Mouse (Mus musculus) heart, embryonic 16.5 days (tissue): ENCODE results near the gene Scrg1. TPM values are rescaled to one million over a fixed set of nuclear protein-coding genes. Genes with fewer than 3 reads are reported as not detected.
"Not testable (repeated sequence)": the region's sequence is repeated elsewhere in the genome, so short reads cannot be mapped to it uniquely, and the experiment has no call there.

Source experiments
- ATAC-seq: fragments of 200-750 bp; cut with Nextera tagmentation; replicated peaks from 2 replicates; pipeline ENCODE4 v1.8.0; 2017; ENCODE audit warnings: moderate number of reproducible peaks; ENCODE audit not compliant: insufficient read depth, low FRiP score; ENCODE audit errors: extremely low read depth
- H3K27ac ChIP-seq: fragments of 300-500 bp; sonication (generic); 2 replicates; pipeline ENCODE4 v1.5.1; 2014; ENCODE audit warnings: mild to moderate bottlenecking, low read length, control low read depth, moderate library complexity
- H3K27me3 ChIP-seq: fragments of 300-500 bp; sonication (generic); 2 replicates; pipeline ENCODE4 v1.6.1; 2014; ENCODE audit warnings: low read length, mixed read lengths; ENCODE audit not compliant: control insufficient read depth, insufficient read depth
- H3K36me3 ChIP-seq: fragments of 300-500 bp; sonication (generic); 2 replicates; pipeline ENCODE4 v1.6.1; 2014; ENCODE audit not compliant: control insufficient read depth, insufficient read depth
- H3K4me1 ChIP-seq: fragments of 300-500 bp; sonication (generic); 2 replicates; pipeline ENCODE4 v1.6.1; 2014; ENCODE audit warnings: low read length, mixed read lengths; ENCODE audit not compliant: control insufficient read depth, insufficient read depth
- H3K4me2 ChIP-seq: fragments of 300-500 bp; sonication (generic); 2 replicates; pipeline ENCODE4 v1.6.1; 2014; ENCODE audit warnings: low read depth, mild to moderate bottlenecking, control low read depth, low read length
- H3K4me3 ChIP-seq: fragments of 300-500 bp; sonication (generic); 2 replicates; pipeline ENCODE4 v1.5.1; 2014; ENCODE audit warnings: mild to moderate bottlenecking, control low read depth, low read length
- H3K9ac ChIP-seq: fragments of 300-500 bp; sonication (generic); 2 replicates; pipeline ENCODE4 v1.6.1; 2014; ENCODE audit warnings: low read length, control low read depth
- H3K9me3 ChIP-seq: fragments of 300-500 bp; sonication (generic); replicated peaks from 2 replicates; pipeline ENCODE4 v1.6.1; 2016; ENCODE audit warnings: low read length; ENCODE audit not compliant: control insufficient read depth
- WGBS: fragments of 180-500 bp; shearing (Covaris S2); extraction: QIAGEN DNeasy Blood & Tissue Kit; methylation state at CpG from one replicate; pipeline ENCODE4 v1.1.7; 2014; 5-methylcytosine and 5-hydroxymethylcytosine counted together
- polyA plus RNA-seq: library from polyadenylated mRNA; unstranded; fragments of >200 nt; fragmentation: Nextera tagmentation; extraction: Ambion mirVana; gene quantifications from 2 replicates; pipeline ENCODE4 v1.2.1, GENCODE M21; 2015

Gene Scrg1
- polyA plus RNA-seq, 1 experiment from 2014 or later, result 1.3 TPM

- Histone ChIP-seq H3K9ac (peak overlapping the region; percentile 79), H3K27me3 (no peaks in the 10 kb centered on the region), H3K4me2 (peak overlapping the region; percentile 72), H3K36me3 (peaks cover 3% of the 10 kb centered on the region; the same call in 1 of the 2 replicates), H3K4me1 (peaks cover 12% of the 10 kb centered on the region), H3K9me3 (no peaks in the 10 kb centered on the region), H3K4me3 (peak overlapping the region; percentile 99), H3K27ac (peak overlapping the region; percentile 95)
- WGBS, result under 1% methylated on average over 25 of the region's 25 CpGs
- ATAC-seq, result peak; percentile 49
Observed at GRCm38 (mm10) chr8:57488312-57488765, 32.6 kb downstream of the Scrg1 start.

- Histone ChIP-seq H3K4me1 (peaks cover 12% of the 10 kb centered on the region), H3K4me2 (no peak overlapping the region), H3K9me3 (no peaks in the 10 kb centered on the region), H3K4me3 (no peak overlapping the region), H3K36me3 (0 out of 2 replicates have a peak, but pooled peaks cover 3% of the 10 kb centered on the region), H3K27ac (peak overlapping the region; percentile 95), H3K27me3 (no peaks in the 10 kb centered on the region), H3K9ac (0 out of 2 replicates have a peak overlapping the region, but pooled peaks have one; percentile 34)
- ATAC-seq, result no peak
- 96% methylated on average over 1 of the region's 1 CpGs for WGBS
Observed at GRCm38 (mm10) chr8:57489366-57489765, 33.6 kb downstream of the Scrg1 start.

DNA sequence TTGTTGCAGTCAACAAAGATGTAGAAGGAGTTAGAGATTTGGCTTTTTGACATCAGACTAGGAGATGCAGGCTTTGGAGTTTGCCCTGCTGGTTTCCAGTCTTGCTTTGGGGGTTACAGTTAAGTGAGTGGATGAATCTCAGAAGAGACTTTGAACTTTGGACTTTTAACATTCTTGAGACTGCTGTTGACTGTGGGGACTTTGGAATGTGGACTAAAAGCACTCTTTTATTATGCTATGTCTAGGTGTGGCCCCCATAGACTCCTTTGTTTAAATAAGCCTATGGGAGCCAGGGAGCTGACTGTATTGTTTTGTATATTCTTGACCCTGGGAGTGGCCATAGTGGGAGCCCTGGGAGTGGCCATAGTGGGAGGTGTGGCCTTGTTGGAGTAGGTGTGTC is 34.2 kb downstream of the Scrg1 start:
- Histone ChIP-seq H3K36me3 (0 out of 2 replicates have a peak, but pooled peaks cover 3% of the 10 kb centered on the region), H3K9me3 (no peaks in the 10 kb centered on the region), H3K4me1 (peaks cover 12% of the 10 kb centered on the region), H3K27ac (no peak overlapping the region), H3K4me2 (no peak overlapping the region), H3K4me3 (no peak overlapping the region), H3K9ac (no peak overlapping the region), H3K27me3 (no peaks in the 10 kb centered on the region)
- no peak for ATAC-seq

DNA sequence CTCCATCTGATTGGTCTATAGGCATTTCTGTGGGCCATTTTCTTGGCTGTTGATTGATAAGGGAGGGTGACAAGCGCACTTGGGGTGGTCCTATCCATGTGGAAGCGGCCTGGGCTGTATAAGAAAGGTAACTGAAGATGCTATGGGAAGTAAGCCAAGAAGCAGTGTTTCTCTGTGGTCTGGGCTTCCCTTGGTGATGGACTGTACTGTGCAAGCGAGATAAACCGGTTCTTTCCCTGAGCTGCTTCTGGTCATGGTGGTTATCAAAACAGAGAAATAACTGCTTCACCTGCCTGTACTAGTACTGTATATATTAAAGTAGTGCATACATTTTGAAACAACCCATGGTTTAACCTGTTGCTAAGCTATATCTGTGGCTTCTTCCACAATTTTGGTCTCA is 36.1 kb downstream of the Scrg1 start:
- no peak overlapping the region for H3K4me3 ChIP-seq
- no peak overlapping the region for H3K4me2 ChIP-seq
- no peak overlapping the region for H3K27ac ChIP-seq
- 86% methylated on average over 4 of the region's 4 CpGs for WGBS
- no peaks in the 10 kb centered on the region for H3K27me3 ChIP-seq
- H3K9me3 ChIP-seq, result no peaks in the 10 kb centered on the region
- H3K36me3 ChIP-seq, result 0 out of 2 replicates have a peak, but pooled peaks cover 3% of the 10 kb centered on the region
- peaks cover 5% of the 10 kb centered on the region for H3K4me1 ChIP-seq
- ATAC-seq, result no peak
- no peak overlapping the region for H3K9ac ChIP-seq

DNA sequence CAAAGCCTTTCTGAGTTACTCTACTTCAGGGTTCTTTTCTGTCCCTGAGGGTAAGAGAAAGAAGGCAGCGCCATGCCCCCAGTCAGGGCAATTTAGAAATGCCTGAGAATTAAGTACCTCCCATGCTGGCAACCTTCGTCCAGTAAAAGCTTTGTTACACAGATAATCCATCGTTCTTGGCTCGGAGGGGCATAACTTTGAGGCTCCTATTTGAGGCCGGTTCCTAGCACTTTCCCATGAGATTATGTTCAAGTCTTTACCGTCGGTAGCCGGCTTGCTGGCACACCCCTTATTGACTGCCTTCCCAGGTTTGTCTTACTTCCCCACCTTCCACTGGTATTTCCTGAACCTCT is 42.7 kb downstream of the Scrg1 start:
- H3K27ac ChIP-seq, result peak overlapping the region; percentile 42; the same call in 1 of the 2 replicates
- no peaks in the 10 kb centered on the region for H3K27me3 ChIP-seq
- 0 out of 2 replicates have a peak, but pooled peaks cover 3% of the 10 kb centered on the region for H3K36me3 ChIP-seq
- peaks cover 7% of the 10 kb centered on the region for H3K4me1 ChIP-seq
- H3K9ac ChIP-seq, result peak overlapping the region; percentile 21; the same call in 1 of the 2 replicates
- H3K9me3 ChIP-seq, result peaks cover 3% of the 10 kb centered on the region; the same call in 1 of the 2 replicates
- 63% methylated on average over 8 of the region's 8 CpGs for WGBS
- H3K4me2 ChIP-seq, result peak overlapping the region; percentile 47
- peak overlapping the region; percentile 22 for H3K4me3 ChIP-seq
- no peak for ATAC-seq

DNA sequence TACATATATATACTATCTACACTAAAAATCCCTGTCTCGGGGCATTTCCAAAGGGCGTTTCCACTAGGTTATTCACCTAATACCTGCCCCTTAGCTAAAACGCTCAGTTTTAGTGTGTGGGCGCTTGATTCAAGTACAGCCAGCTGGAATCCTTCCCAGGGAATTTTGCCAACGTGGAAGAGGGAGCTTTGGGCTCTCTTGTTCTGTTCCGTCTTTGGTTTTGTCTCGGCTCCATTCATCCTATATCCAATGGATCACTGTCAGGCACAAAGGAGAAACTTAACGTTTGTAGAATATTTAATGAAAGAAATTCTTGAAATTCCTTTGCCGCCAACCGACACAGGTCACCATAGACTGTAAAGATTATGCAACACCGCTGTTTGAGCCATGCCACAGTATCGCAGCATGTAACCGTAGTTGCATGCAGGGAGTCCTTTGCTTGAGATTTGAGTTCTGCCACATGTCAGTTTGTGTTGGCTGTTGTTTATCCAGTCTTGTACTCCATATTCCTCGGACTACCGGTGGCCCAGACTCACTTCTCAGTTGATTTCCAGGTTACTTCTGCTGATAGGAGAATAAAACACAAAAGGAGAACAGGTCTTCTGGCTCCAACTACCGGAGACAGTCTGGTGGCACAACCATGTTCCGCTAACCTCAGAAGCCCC is 43.3 kb downstream of the Scrg1 start:
- no peaks in the 10 kb centered on the region for H3K27me3 ChIP-seq
- H3K4me3 ChIP-seq, result peak overlapping the region; percentile 22
- H3K9ac ChIP-seq, result peak overlapping the region; percentile 21; the same call in 1 of the 2 replicates
- peaks cover 3% of the 10 kb centered on the region; the same call in 1 of the 2 replicates for H3K9me3 ChIP-seq
- ATAC-seq, result no peak
- 45% methylated on average over 17 of the region's 17 CpGs for WGBS
- H3K36me3 ChIP-seq, result 0 out of 2 replicates have a peak, but pooled peaks cover 2% of the 10 kb centered on the region
- peaks cover 7% of the 10 kb centered on the region for H3K4me1 ChIP-seq
- peak overlapping the region; percentile 47 for H3K4me2 ChIP-seq
- peak overlapping the region; percentile 42; the same call in 1 of the 2 replicates for H3K27ac ChIP-seq

- no peak overlapping the region for H3K9ac ChIP-seq
- no peak for ATAC-seq
- 51% methylated on average over 5 of the region's 5 CpGs for WGBS
Observed at GRCm38 (mm10) chr8:57503641-57504040, 47.9 kb downstream of the Scrg1 start.

DNA sequence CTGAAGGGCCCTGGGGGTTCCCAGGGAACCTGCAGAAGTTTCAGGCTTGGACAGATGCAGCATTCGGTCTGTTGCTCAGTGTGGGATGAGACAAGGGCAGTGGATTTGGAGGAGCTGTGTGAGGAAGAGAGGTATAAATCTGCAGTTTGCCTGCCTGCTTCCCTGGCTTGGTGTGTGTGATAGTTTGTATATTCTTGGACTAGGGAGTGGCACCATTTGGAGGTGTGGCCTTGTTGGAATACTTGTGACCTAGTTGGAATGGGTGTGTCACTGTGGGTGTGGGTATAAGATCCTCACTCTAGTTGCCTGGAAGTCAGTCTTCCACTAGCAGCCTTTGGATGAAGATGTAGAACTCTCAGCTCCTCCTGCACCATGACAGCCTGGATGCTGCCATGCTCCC is 49.8 kb downstream of the Scrg1 start:
- not testable (repeated sequence) for H3K27me3 ChIP-seq, H3K9me3 ChIP-seq, H3K9ac ChIP-seq, ATAC-seq, H3K4me3 ChIP-seq, H3K36me3 ChIP-seq, H3K4me1 ChIP-seq, H3K4me2 ChIP-seq
- WGBS, result 81% methylated on average over 1 of the region's 1 CpGs
- peak overlapping the region; percentile 34; the same call in 1 of the 2 replicates for H3K27ac ChIP-seq

More at GRCm38 (mm10) chr8:57503641-57504040, 47.9 kb downstream of the Scrg1 start:
- H3K4me2 ChIP-seq, result no peak overlapping the region
- H3K27ac ChIP-seq, result no peak overlapping the region
- peaks cover 3% of the 10 kb centered on the region; the same call in 1 of the 2 replicates for H3K9me3 ChIP-seq
- no peaks in the 10 kb centered on the region for H3K36me3 ChIP-seq
- no peak overlapping the region for H3K4me3 ChIP-seq
- no peaks in the 10 kb centered on the region for H3K27me3 ChIP-seq
- H3K4me1 ChIP-seq, result peaks cover 3% of the 10 kb centered on the region

- Histone ChIP-seq H3K4me3 (no peak overlapping the region), H3K4me2 (no peak overlapping the region), H3K36me3 (no peaks in the 10 kb centered on the region), H3K4me1 (peaks cover 3% of the 10 kb centered on the region; the same call in 1 of the 2 replicates), H3K9me3 (peaks cover 3% of the 10 kb centered on the region; the same call in 1 of the 2 replicates), H3K27me3 (no peaks in the 10 kb centered on the region), H3K9ac (no peak overlapping the region), H3K27ac (no peak overlapping the region)
- no peak for ATAC-seq
- WGBS, result 87% methylated on average over 4 of the region's 4 CpGs
Observed at GRCm38 (mm10) chr8:57507556-57508063, 51.9 kb downstream of the Scrg1 start.
